Mouse (Mus musculus) Patski (cell line): ENCODE measurements around the gene Asf1a. TPM values are rescaled to one million over a fixed set of nuclear protein-coding genes. Genes with fewer than 3 reads are reported as not detected.
"Not testable (repeated sequence)": the region's sequence is repeated elsewhere in the genome, so short reads cannot be mapped to it uniquely, and the experiment has no call there.

ENCODE experiments used
- ATAC-seq: fragments of 100-300 bp; one replicate; pipeline ENCODE4 v1.8.0; 2021
- CTCF ChIA-PET: fragments of 350-600 bp; sonication (Branson Sonifier 250); formaldehyde crosslinking; loops from one replicate; lab custom pipeline; 2022; ENCODE audit warnings: inconsistent platforms; lab: Charles Lee
- POLR2A ChIA-PET: fragments of 350-600 bp; sonication (Branson Sonifier 250); formaldehyde crosslinking; loops from one replicate; lab custom pipeline; 2022; ENCODE audit warnings: antibody characterized with exemption, inconsistent platforms; lab: Charles Lee
- DNase-seq: peaks from one replicate; pipeline ENCODE4 v3.0.0-alpha.2; 2011; ENCODE audit warnings: low read depth, low spot score
- H3K27me3 ChIP-seq: fragments of 371-371 bp; one replicate; pipeline ENCODE4 v1.5.1; 2021
- CTCF ChIP-seq: fragments of 100-300 bp; IDR thresholded peaks from one replicate; pipeline ENCODE4 v1.5.1; 2021
- in situ Hi-C: fragments of 300-500 bp; cut with MboI; formaldehyde crosslinking; loops from 3 replicates; pipeline ENCODE4 v1.11.1; 2018; ENCODE audit warnings: low pct_unique_long_range_greater_than_20kb, mixed read lengths
- polyA plus RNA-seq: library from polyadenylated mRNA; unstranded; gene quantifications from one replicate; pipeline ENCODE4 v1.2.3, GENCODE M21; 2021

The Asf1a gene
- polyA plus RNA-seq, 1 experiment from 2014 or later: 45.5 TPM

DNA sequence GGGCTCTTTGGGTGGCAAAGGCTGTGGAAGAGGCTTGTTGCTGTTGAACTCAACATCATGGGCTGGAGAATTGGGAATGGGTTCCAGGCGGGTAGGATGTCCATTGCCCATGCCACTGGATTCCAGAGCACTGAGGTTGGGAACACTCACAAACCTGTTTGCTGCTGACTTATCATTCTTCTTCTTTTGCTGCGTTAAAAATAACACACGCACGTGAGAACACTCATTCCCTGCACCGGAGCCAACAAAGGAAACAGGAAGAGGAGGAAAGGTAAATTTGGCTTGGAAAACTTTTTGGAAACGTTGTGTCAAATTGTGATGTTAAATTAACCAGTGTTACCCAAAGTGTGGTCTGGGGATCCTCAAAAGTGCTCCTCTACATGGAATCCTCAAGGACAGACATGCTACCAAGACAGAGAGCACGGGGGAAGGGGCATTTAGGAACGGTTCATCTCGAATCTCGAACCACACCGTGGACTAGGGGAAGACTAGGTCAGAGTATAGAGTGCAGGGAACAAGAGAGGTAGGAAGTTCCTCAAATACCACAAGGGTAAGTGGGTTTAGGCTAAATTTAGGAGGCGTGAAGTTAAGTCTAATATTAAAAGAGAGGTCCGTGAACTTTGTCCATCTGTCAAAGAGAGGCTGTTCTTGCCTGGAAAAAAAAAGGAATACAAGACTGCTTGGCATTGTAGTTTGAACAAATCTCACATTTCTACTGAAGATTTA, 38.9 kb downstream of the Asf1a start:
- ChIA-PET POLR2A (no interaction called here), CTCF (no interaction called here)
- in situ Hi-C loops: loop anchor here (25.0 kb wide), 1 partner anchor 427 kb away; no protein-coding TSS in a partner anchor
- peaks cover 48% of the 10 kb centered on the region for H3K27me3 ChIP-seq
- ATAC-seq (no peak), DNase-seq (no peak)
- no peak for TF ChIP-seq CTCF

DNA sequence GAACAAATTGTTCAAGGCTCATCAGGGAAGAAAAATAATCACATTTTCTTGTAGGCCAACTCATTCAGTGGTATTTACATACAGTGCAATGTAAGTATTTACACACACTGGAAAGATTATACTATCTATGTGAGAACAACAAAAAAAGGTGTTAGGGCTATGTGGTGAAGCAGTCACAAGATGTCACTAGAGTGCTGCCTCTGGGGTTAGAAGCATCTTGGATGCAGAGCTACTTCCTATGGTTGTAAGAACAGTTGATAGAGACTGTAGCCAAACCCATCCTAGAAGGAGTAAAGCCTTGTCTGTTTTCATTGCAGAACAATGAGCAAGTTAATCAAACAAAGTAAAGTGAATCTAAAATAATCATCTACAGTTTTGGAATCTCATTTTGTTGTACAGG, 45.0 kb downstream of the Asf1a start:
- ChIA-PET POLR2A (no interaction called here), CTCF (interaction anchor here (0.6 to 2.3 kb wide), 13 partner anchors 9 to 161 kb away, joined by 3 to 19 read pairs (median 3); no protein-coding TSS in a partner anchor)
- peak; percentile 85 for TF ChIP-seq CTCF
- peaks cover 36% of the 10 kb centered on the region for H3K27me3 ChIP-seq
- ATAC-seq (peak; percentile 74), DNase-seq (no peak)
- in situ Hi-C loops: loop anchor here (25.0 kb wide), 1 partner anchor 421 kb away; no protein-coding TSS in a partner anchor

- in situ Hi-C loops: no loop called here
- DNase-seq: no peak
- ATAC-seq: no peak
- ChIA-PET POLR2A (no interaction called here), CTCF (interaction anchor here (2.8 kb wide), 1 partner anchor 9 kb away, joined by 11 read pairs; no protein-coding TSS in a partner anchor)
- no peak for TF ChIP-seq CTCF
- H3K27me3 ChIP-seq: peaks cover 5% of the 10 kb centered on the region
Measured at GRCm38 (mm10) chr10:53650683-53651082, 54.1 kb downstream of the Asf1a start.

- H3K27me3 ChIP-seq, POLR2A ChIA-PET, ATAC-seq, in situ Hi-C loops, DNase-seq: not testable (repeated sequence)
- TF ChIP-seq CTCF: peak; percentile 48
- CTCF ChIA-PET: interaction anchor here (0.8 to 1.6 kb wide), 3 partner anchors 9 to 56 kb away, joined by 3 to 6 read pairs (median 3); no protein-coding TSS in a partner anchor
Measured at GRCm38 (mm10) chr10:53654239-53654638, 57.7 kb downstream of the Asf1a start.

Other genes with a start within 250 kb of the Asf1a start
- gene Cep85l, start 216.8 kb upstream of the Asf1a start, polyA plus RNA-seq: 3.3 TPM
- gene Mcm9, start 33.7 kb downstream of the Asf1a start, polyA plus RNA-seq: 8.8 TPM
- gene Fam184a, start 154.4 kb downstream of the Asf1a start, polyA plus RNA-seq: 10.3 TPM